Mouse (Mus musculus) megakaryocyte, embryonic 14.5 days (primary cell): ENCODE data around the gene Pi4kb. TPM values are rescaled to one million over a fixed set of nuclear protein-coding genes. Genes with fewer than 3 reads are reported as not detected.

Source experiments
- H3K27me3 ChIP-seq: replicated peaks from 2 replicates; pipeline ENCODE3; 2012; ENCODE audit warnings: inconsistent platforms
- H3K36me3 ChIP-seq: replicated peaks from 2 replicates; pipeline ENCODE3; 2012; ENCODE audit warnings: low read length, inconsistent platforms, mixed read lengths
- H3K4me1 ChIP-seq: 2 replicates; pipeline ENCODE4 v1.6.1; 2012; ENCODE audit warnings: inconsistent platforms
- H3K4me3 ChIP-seq: replicated peaks from 2 replicates; pipeline ENCODE3; 2012; ENCODE audit warnings: moderate library complexity, mild to moderate bottlenecking, inconsistent platforms
- H3K9me3 ChIP-seq: 2 replicates; pipeline ENCODE4 v1.6.1; 2012; ENCODE audit warnings: inconsistent platforms
- FLI1 ChIP-seq: IDR thresholded peaks from 2 replicates; pipeline ENCODE4 v1.6.1; 2012; ENCODE audit warnings: low read length, inconsistent platforms, mixed read lengths
- GATA1 ChIP-seq: IDR thresholded peaks from 3 replicates; pipeline ENCODE4 v1.6.1; 2012; ENCODE audit warnings: mixed read lengths, low read length, inconsistent platforms, borderline replicate concordance
- polyA plus RNA-seq: library from polyadenylated mRNA; stranded (reverse); fragments of >175 nt; gene quantifications from 2 replicates; pipeline ENCODE4 v1.2.3, GENCODE M21; 2012; ENCODE audit warnings: low replicate concordance; ENCODE audit not compliant: insufficient read depth

The Pi4kb gene
- polyA plus RNA-seq, 1 experiment: 2.1 TPM

DNA sequence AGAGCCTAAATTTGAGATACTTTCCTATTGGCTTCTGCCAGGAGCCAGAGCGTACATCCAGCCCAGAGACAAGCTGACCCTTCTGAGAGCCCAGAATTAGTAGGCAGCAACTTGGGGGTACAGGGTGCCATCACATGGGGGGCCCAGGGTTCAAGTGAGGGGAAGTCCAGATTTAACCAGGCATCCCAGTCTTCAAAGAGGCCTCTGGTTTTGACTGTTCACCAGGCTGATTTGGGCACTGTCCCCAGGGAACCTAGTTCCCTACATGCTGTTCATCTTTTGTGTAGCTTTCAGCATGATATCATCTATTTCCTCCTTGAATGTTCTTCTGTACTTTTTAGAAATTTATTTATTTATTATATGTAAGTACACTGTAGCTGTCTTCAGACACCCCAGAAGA is 9.5 kb upstream of the Pi4kb start:
- no peak overlapping the region for H3K4me3 ChIP-seq

DNA sequence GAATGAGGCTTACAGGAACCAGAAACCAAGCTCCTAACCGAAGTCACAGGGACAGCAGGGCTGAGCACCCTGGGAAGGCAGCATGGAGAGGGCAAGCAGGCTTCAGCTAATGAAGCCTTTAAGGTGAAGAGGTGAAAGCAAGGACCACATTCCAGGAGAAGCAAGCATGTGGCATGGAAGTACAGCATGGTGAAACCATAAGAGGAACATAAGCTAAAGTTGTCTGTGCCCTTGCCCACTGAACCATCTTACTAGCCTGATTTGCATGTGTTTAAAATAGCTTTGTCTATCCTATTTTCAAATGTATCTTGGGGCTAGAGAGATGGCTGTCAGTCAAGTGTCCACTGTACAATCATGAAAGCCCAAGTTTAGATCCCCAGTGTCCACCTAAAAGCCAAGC is 8.7 kb upstream of the Pi4kb start:
- Histone ChIP-seq H3K4me1 (peaks cover 7% of the 10 kb centered on the region; the same call in 1 of the 2 replicates), H3K36me3 (no peaks in the 10 kb centered on the region), H3K9me3 (no peaks in the 10 kb centered on the region), H3K27me3 (peaks cover 3% of the 10 kb centered on the region), H3K4me3 (no peak overlapping the region)
- no peak for TF ChIP-seq FLI1
- TF ChIP-seq GATA1: no peak

More for the DNA sequence above, 9.5 kb upstream of the Pi4kb start:
- TF ChIP-seq GATA1 (no peak), FLI1 (no peak)
- Histone ChIP-seq H3K4me1 (peaks cover 7% of the 10 kb centered on the region; the same call in 1 of the 2 replicates), H3K27me3 (peaks cover 3% of the 10 kb centered on the region), H3K36me3 (no peaks in the 10 kb centered on the region), H3K9me3 (no peaks in the 10 kb centered on the region)

DNA sequence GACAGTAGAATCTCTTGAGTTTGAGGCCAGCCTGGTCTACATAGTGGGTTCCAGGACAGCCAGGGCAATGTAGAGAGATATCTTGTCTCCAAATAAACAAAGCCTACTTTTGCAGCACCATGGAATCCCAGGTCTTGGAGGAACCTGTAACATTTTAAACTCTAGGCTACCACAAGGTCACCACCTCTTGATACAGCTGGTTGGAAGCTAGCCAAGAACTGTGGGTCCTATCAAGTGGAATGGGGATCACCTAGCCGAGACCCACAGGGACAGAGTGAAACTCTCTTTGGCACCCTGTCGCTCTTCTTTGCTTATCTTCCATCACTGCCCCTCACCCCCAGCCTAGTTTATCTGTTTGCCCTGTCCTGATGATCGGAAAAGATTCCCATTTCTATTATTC is 2.0 kb upstream of the Pi4kb start:
- no peaks in the 10 kb centered on the region for H3K27me3 ChIP-seq
- no peaks in the 10 kb centered on the region for H3K9me3 ChIP-seq
- H3K36me3 ChIP-seq: peaks cover 7% of the 10 kb centered on the region
- no peak for TF ChIP-seq FLI1
- TF ChIP-seq GATA1: no peak
- H3K4me1 ChIP-seq: peaks cover 28% of the 10 kb centered on the region
- H3K4me3 ChIP-seq: no peak overlapping the region

DNA sequence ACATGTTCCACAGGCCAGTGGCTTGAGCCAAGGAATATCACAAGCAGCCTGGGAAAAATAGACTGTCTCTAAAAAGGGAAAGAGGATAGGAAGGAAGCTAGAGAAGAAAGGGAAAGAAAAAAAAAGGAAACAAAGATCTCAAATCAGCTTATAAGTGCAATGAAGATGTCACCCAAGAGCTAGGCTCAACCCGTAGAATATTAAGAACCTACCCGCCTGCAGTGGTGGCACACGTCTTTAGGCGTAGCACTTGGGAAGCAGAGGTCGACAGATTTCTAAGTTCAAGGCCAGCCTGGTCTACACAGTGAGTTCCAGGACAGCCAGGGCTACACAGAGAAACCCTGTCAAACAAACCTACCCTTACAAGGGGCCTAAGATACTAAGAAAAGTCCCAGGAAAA is 911 bp upstream of the Pi4kb start:
- H3K27me3 ChIP-seq: no peaks in the 10 kb centered on the region
- no peaks in the 10 kb centered on the region for H3K9me3 ChIP-seq
- H3K4me1 ChIP-seq: peaks cover 33% of the 10 kb centered on the region
- peaks cover 18% of the 10 kb centered on the region for H3K36me3 ChIP-seq
- H3K4me3 ChIP-seq: peak overlapping the region; percentile 92
- no peak for TF ChIP-seq FLI1
- TF ChIP-seq GATA1: no peak

DNA sequence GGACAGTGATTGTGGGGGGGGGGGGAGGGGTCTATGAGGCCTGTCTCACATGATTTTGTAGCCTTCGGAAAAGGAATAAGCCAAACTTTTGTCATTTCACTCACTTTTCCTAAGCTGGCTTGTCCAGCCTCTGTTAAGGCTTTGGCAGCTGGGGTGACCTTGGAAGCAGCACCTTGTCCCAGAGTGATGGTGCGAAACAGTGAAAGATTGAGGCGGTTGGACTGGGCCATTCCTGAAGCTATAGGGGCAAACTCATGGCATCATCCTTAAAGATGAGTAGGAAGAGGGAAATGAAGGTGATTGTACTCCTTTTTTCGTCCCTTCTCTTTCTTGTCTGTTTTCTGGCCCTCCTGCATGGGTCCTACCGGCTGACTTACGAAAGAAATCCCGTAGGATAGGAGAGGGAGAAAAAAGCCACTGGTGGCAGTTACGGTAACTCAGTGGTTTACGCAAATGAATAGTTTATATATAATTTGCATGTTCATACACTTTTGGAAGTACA is 454 bp upstream of the Pi4kb start:
- no peak for TF ChIP-seq FLI1
- no peak for TF ChIP-seq GATA1
- Histone ChIP-seq H3K4me3 (peak overlapping the region; percentile 92), H3K4me1 (peaks cover 35% of the 10 kb centered on the region), H3K27me3 (no peaks in the 10 kb centered on the region), H3K36me3 (peaks cover 21% of the 10 kb centered on the region), H3K9me3 (no peaks in the 10 kb centered on the region)

DNA sequence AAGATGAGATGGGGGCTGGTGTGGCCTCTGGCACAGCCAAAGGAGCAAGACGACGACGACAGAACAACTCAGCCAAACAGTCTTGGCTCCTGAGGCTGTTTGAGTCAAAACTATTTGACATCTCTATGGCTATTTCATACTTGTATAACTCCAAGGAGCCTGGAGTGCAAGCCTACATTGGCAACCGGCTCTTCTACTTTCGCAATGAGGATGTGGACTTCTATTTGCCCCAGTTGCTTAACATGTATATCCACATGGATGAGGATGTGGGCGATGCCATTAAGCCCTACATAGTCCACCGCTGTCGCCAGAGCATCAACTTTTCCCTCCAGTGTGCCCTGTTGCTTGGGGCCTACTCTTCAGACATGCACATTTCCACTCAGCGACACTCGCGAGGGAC is 9.8 kb downstream of the Pi4kb start:
- Histone ChIP-seq H3K36me3 (peaks cover 78% of the 10 kb centered on the region), H3K9me3 (no peaks in the 10 kb centered on the region), H3K4me3 (no peak overlapping the region), H3K27me3 (no peaks in the 10 kb centered on the region), H3K4me1 (peaks cover 85% of the 10 kb centered on the region)
- no peak for TF ChIP-seq GATA1
- no peak for TF ChIP-seq FLI1

DNA sequence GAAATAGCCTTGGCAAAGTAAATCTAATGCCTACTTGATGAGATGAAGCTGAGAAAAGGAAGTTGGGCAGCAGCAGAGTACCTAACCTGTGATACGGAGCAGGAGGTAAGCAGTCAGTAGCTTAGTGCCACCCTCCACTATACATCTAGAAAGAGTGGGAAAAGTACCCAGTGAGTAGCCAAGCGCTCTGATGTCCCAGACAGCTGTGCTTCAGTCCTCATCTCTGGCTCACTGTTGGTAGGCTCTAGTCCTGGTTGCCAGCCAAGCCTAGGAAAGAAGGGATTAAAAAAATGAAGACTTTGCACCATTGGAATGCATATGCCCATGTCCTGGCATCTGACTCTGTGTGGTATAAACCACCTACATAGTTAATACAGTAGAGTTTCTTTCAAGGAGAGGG is 11.0 kb downstream of the Pi4kb start:
- H3K27me3 ChIP-seq: no peaks in the 10 kb centered on the region
- H3K9me3 ChIP-seq: no peaks in the 10 kb centered on the region
- H3K4me1 ChIP-seq: peaks cover 82% of the 10 kb centered on the region
- peaks cover 81% of the 10 kb centered on the region for H3K36me3 ChIP-seq
- TF ChIP-seq GATA1 (no peak), FLI1 (no peak)
- H3K4me3 ChIP-seq: no peak overlapping the region

DNA sequence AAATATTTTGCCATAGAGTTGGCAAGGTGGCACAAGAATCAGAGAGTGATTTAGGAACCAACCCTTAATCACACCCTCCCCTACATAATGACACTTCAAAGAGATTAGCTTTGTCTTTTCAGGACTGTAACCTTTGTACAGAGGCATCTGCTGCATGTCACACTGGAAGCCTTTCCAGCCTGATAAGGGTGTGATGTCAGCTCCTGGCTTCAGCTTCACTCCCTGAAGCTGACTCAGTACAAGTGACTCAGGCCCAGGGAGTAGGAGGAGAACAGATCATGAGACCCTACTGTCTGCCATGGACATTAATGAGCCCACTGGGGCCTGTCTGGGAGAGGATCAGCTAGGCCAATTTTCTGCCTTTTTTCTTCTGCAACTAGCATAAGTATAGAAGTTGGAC is 13.0 kb downstream of the Pi4kb start:
- no peaks in the 10 kb centered on the region for H3K9me3 ChIP-seq
- peak overlapping the region; percentile 60 for H3K4me3 ChIP-seq
- H3K36me3 ChIP-seq: peaks cover 80% of the 10 kb centered on the region
- H3K4me1 ChIP-seq: peaks cover 64% of the 10 kb centered on the region
- no peaks in the 10 kb centered on the region for H3K27me3 ChIP-seq
- TF ChIP-seq GATA1: peak; percentile 77; the same call in 2 of the 3 replicates
- no peak for TF ChIP-seq FLI1

DNA sequence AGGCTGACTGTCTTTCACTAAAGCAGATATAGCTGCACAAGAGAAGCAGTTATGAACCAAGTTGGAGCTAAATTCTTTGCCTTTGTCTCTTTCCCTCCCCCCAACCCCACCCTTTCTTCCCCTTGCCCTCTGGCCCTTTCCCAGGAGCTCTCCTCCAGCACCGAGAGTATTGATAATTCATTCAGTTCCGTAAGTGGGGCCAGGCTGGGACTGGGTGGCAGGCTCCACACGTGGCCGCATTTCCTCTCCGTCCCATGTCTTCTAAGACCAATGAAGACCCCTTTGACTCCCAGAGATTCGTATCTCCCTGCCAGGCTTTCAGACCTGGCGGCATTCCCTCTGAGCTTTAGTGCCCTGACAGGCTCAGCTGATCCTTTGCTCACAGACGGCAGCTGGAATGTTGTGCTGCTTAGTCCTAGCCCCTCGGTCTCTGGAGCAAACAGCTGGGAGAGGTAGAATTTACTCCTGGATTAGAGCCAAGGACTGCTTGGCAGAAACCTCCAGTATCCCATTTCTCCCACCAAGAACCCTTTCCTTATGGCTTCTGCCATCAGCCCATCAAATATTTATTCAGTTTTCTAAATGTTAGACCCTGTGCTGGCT is 14.7 kb downstream of the Pi4kb start:
- no peak overlapping the region for H3K4me3 ChIP-seq
- peaks cover 82% of the 10 kb centered on the region for H3K36me3 ChIP-seq
- H3K9me3 ChIP-seq: no peaks in the 10 kb centered on the region
- no peaks in the 10 kb centered on the region for H3K27me3 ChIP-seq
- no peak for TF ChIP-seq FLI1
- peaks cover 52% of the 10 kb centered on the region for H3K4me1 ChIP-seq

DNA sequence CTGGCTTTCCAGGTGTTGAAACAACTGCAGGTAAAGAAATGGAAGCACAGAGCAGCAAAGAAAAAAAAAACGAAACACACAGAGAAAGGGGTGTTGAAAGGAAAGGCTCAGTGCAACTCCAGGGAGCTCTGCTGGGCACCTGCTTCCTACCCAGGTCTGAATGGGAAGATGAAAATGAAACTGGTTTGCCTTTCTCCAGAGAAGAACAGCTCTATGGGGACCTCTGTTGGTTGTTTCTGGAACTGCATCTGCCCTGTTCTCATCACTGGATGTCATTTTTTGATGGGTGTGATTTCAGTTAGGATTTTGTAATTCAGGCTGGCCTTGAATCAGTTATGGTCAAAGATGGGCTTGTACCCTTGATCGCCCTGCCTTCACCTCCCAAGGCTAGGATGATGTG is 22.4 kb downstream of the Pi4kb start:
- no peak for TF ChIP-seq GATA1
- TF ChIP-seq FLI1: no peak
- peaks cover 43% of the 10 kb centered on the region for H3K4me1 ChIP-seq
- peaks cover 98% of the 10 kb centered on the region for H3K36me3 ChIP-seq
- peak overlapping the region; percentile 38 for H3K4me3 ChIP-seq
- no peaks in the 10 kb centered on the region for H3K9me3 ChIP-seq
- no peaks in the 10 kb centered on the region for H3K27me3 ChIP-seq

DNA sequence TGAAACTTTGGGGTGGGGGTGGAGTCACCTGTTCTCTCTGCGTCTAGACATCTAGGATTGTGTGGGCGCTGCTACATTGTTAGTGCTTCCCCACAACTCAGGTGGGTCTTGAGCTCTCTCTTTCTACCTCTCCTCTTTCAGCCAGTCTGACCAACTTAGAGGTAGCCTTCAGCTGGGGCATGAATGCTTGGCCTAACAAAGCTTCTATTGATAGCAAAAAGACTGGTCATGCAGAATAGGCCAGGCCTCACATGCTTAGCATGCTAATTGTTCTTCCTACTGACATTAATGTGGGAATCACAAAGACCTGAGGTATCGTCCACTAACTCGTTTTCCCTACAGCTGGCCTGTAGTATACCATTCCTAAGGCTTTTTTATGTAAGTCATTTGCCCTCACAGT is 28.0 kb downstream of the Pi4kb start:
- Histone ChIP-seq H3K4me3 (no peak overlapping the region), H3K9me3 (no peaks in the 10 kb centered on the region), H3K4me1 (peaks cover 75% of the 10 kb centered on the region), H3K36me3 (peaks cover 97% of the 10 kb centered on the region), H3K27me3 (no peaks in the 10 kb centered on the region)
- TF ChIP-seq GATA1 (no peak), FLI1 (no peak)
